Mouse (Mus musculus) lung, postnatal 0 days (tissue): ENCODE data around the gene Itpr2.

Experiments used
- CTCF ChIP-seq: IDR thresholded peaks from 2 replicates; pipeline ENCODE4 v1.5.1; 2016; ENCODE audit warnings: antibody characterized with exemption, mild to moderate bottlenecking
- EP300 ChIP-seq: IDR thresholded peaks from 2 replicates; pipeline ENCODE4 v1.6.1; 2016; ENCODE audit warnings: antibody characterized with exemption, mild to moderate bottlenecking, control low read depth

- TF ChIP-seq CTCF: no peak
- TF ChIP-seq EP300: no peak
Observed at GRCm38 (mm10) chr6:146282061-146282659, 219.9 kb downstream of the Itpr2 start.
